Mouse (Mus musculus): ENCODE measurements around the gene Rhox2f. TPM values are rescaled to one million over a fixed set of nuclear protein-coding genes. Genes with fewer than 3 reads are reported as not detected.
"Not testable (repeated sequence)": the region's sequence is repeated elsewhere in the genome, so short reads cannot be mapped to it uniquely, and the experiment has no call there.

The Rhox2f gene
- polyA plus RNA-seq (2015; fragmentation: Nextera tagmentation; extraction: Ambion mirVana) = not detected in 2 replicates

DNA sequence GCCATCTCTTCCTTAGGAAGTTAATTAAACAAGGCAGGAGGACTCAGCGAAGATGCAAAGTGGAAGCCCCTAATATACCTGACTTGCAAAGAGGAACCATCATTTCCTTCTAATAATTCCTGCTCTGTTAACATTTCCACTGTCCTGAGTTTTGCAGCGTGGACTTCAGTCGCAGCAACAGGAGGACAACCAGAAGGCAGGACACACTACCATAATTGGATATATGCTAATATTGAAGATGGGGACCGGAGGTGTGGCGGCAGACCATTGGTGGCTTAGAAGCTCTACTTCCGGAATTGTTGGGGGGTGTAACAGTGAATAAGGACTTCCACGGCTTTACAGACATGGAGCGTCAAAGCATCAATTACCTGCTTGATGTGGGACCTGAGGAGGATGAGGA, at the start of gene Rhox2f:
Gene Rhox2f, plus strand, starts transcription at position 301 of the 400 bp plus-strand sequence.
- H3K27me3 ChIP-seq (ENCODE audit: insufficient read depth, low read length); H3K4me3 ChIP-seq (ENCODE audit: low read depth, low read length); H3K27ac ChIP-seq (ENCODE audit: low read depth); H3K4me2 ChIP-seq (ENCODE audit: low read depth, low read length); H3K4me1 ChIP-seq (ENCODE audit: insufficient read depth); H3K9ac ChIP-seq (replicated peaks); H3K36me3 ChIP-seq (replicated peaks; ENCODE audit: insufficient read depth, low read length); H3K9me3 ChIP-seq (ENCODE audit: low read length); DNase-seq; ATAC-seq: not testable (repeated sequence)
- WGBS (ENCODE audit: insufficient replicate concordance) = 88% methylated on average over 4 of the region's 8 CpGs

DNA sequence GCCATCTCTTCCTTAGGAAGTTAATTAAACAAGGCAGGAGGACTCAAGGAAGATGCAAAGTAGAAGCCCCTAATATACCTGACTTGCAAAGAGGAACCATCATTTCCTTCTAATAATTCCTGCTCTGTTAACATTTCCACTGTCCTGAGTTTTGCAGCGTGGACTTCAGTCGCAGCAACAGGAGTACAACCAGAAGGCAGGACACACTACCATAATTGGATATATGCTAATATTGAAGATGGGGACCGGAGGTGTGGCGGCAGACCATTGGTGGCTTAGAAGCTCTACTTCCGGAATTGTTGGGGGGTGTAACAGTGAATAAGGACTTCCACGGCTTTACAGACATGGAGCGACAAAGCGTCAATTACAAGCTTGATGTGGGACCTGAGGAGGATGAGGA, 41.1 kb upstream of the Rhox2f start, which contains the start of gene Rhox2e:
Gene Rhox2e, plus strand, starts transcription at position 301 of the 400 bp plus-strand sequence.
- H3K36me3 ChIP-seq (replicated peaks; ENCODE audit: insufficient read depth, low read length); H3K27ac ChIP-seq (ENCODE audit: low read depth); H3K4me2 ChIP-seq (ENCODE audit: low read depth, low read length); ATAC-seq; H3K4me3 ChIP-seq (ENCODE audit: low read depth, low read length); DNase-seq; H3K9me3 ChIP-seq (ENCODE audit: low read length); H3K4me1 ChIP-seq (ENCODE audit: insufficient read depth); H3K27me3 ChIP-seq (ENCODE audit: insufficient read depth, low read length); H3K9ac ChIP-seq (replicated peaks): not testable (repeated sequence)
- 69% methylated on average over 2 of the region's 8 CpGs for WGBS (ENCODE audit: insufficient replicate concordance)

DNA sequence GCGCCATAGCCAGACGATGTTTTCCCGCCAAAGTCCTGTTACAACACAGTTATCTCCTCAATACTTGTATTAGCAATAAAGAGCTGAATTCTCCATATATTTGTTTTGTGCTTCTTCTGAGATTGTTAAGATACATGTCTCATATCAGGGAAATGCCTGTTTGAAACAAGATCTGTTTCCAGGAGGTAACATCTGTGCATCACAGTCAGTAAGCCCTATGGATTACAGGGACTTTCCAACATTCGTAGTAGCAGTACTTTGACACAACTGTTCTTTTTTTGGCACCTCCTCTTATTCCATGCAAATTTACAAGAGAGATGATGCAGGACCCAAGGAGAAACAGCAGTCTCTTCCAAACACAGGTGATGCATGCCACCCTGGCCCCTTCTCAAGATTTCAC, 29.5 kb upstream of the Rhox2f start, which contains the start of gene Rhox3e:
Gene Rhox3e, plus strand, starts transcription at position 301 of the 400 bp plus-strand sequence.
- no CpG with 5 or more reads among the region's 4 CpGs for WGBS (ENCODE audit: insufficient replicate concordance)
- H3K9me3 ChIP-seq (ENCODE audit: low read length); ATAC-seq: not testable (repeated sequence)

DNA sequence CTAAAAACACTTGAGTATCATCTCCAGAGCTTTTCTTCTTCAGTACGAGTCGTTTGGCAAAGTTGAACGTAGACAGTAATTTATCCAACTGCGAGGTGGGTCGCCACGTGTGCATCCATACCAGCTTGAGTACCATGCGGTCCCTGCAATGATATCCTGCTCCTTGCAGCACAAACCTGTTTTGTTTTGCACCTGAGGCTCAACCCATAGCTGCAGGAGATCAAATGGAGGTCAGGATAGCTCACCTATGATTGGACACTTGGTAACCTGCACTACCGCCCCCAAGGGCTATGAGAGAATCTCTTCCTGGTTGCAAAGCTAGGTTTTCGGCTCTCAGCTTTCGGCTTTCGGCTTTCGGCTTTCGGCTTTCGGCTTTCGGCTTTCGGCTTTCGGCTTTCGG, 14.1 kb upstream of the Rhox2f start, which contains the start of gene Rhox4e:
Gene Rhox4e, plus strand, starts transcription at position 301 of the 400 bp plus-strand sequence.
- 87% methylated on average over 10 of the region's 18 CpGs for WGBS (ENCODE audit: insufficient replicate concordance)

More for the DNA sequence above, 29.5 kb upstream of the Rhox2f start, which contains the start of gene Rhox3e:
- H3K9ac ChIP-seq (replicated peaks); H3K27ac ChIP-seq (ENCODE audit: low read depth); H3K4me2 ChIP-seq (ENCODE audit: low read depth, low read length); H3K4me3 ChIP-seq (ENCODE audit: low read depth, low read length); H3K4me1 ChIP-seq (ENCODE audit: insufficient read depth); H3K27me3 ChIP-seq (ENCODE audit: insufficient read depth, low read length); H3K36me3 ChIP-seq (replicated peaks; ENCODE audit: insufficient read depth, low read length); DNase-seq: not testable (repeated sequence)

DNA sequence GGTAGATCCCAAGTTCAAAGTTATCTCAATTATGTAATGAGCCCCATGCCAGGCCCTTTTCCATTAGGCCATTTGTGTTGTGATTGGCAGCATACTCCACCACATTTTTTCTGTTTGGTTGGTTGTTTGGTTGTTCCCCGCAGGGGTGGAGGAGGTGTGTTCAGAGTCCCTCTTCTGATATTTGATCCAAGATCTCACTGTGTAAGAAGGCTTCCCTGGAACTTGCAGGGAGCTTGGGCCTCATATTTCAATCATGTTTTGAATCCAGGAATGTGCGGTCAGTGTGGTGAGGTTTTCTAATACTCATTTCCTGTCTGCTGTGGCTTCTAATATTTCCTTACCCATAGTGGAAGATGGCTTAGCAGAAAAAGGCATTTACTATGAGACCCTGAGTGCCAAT, 1.4 kb downstream of the Rhox2f start:
- not testable (repeated sequence) for H3K9me3 ChIP-seq (ENCODE audit: low read length); ATAC-seq; H3K9ac ChIP-seq (replicated peaks); H3K4me2 ChIP-seq (ENCODE audit: low read depth, low read length); DNase-seq; H3K27ac ChIP-seq (ENCODE audit: low read depth); H3K27me3 ChIP-seq (ENCODE audit: insufficient read depth, low read length); H3K4me1 ChIP-seq (ENCODE audit: insufficient read depth); H3K4me3 ChIP-seq (ENCODE audit: low read depth, low read length); H3K36me3 ChIP-seq (replicated peaks; ENCODE audit: insufficient read depth, low read length)
- WGBS (ENCODE audit: insufficient replicate concordance) = 54% methylated on average over 2 of the region's 2 CpGs

More for the DNA sequence above, 14.1 kb upstream of the Rhox2f start, which contains the start of gene Rhox4e:
- not testable (repeated sequence) for DNase-seq; H3K4me2 ChIP-seq (ENCODE audit: low read depth, low read length); H3K4me1 ChIP-seq (ENCODE audit: insufficient read depth); H3K9ac ChIP-seq (replicated peaks); H3K4me3 ChIP-seq (ENCODE audit: low read depth, low read length); ATAC-seq; H3K27me3 ChIP-seq (ENCODE audit: insufficient read depth, low read length); H3K36me3 ChIP-seq (replicated peaks; ENCODE audit: insufficient read depth, low read length); H3K27ac ChIP-seq (ENCODE audit: low read depth); H3K9me3 ChIP-seq (ENCODE audit: low read length)

DNA sequence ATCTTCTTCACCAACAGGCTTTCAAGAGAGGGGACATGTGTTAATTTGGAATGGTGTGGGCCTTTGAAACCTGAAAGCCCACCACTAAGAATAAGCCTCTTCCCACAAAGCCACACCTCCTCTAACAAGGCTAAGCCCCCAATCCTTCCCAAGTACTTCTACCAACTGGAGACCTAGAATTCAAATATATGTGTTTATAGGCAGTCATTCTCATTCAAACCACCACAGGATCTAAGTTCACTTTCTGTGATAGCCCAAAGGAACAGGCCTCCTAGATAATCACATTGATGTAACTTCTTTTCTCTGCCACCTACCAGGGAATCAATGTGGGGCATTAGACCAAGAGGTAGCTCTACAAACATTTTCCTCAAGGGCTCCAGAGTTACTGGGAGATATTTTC, 9.5 kb downstream of the Rhox2f start, which contains the start of gene Rhox3f:
Gene Rhox3f, plus strand, starts transcription at position 301 of the 400 bp plus-strand sequence.
- H3K27me3 ChIP-seq (ENCODE audit: insufficient read depth, low read length); H3K9me3 ChIP-seq (ENCODE audit: low read length); H3K4me1 ChIP-seq (ENCODE audit: insufficient read depth); H3K36me3 ChIP-seq (replicated peaks; ENCODE audit: insufficient read depth, low read length); DNase-seq; H3K4me2 ChIP-seq (ENCODE audit: low read depth, low read length); H3K4me3 ChIP-seq (ENCODE audit: low read depth, low read length); ATAC-seq; H3K27ac ChIP-seq (ENCODE audit: low read depth); H3K9ac ChIP-seq (replicated peaks): not testable (repeated sequence)

DNA sequence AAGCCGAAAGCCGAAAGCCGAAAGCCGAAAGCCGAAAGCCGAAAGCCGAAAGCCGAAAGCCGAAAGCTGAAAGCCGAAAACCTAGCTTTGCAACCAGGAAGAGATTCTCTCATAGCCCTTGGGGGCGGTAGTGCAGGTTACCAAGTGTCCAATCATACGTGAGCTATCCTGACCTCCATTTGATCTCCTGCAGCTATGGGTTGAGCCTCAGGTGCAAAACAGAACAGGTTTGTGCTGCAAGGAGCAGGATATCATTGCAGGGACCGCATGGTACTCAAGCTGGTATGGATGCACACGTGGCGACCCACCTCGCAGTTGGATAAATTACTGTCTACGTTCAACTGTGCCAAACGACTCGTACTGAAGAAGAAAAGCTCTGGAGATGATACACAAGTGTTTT, 36.4 kb downstream of the Rhox2f start, which contains the start of gene Rhox4f:
Gene Rhox4f, minus strand, starts transcription at position 101 of the 400 bp plus-strand sequence.
- WGBS (ENCODE audit: insufficient replicate concordance) = 87% methylated on average over 13 of the region's 19 CpGs
- not testable (repeated sequence) for DNase-seq; H3K9me3 ChIP-seq (ENCODE audit: low read length); ATAC-seq; H3K4me1 ChIP-seq (ENCODE audit: insufficient read depth); H3K27ac ChIP-seq (ENCODE audit: low read depth); H3K4me3 ChIP-seq (ENCODE audit: low read depth, low read length); H3K27me3 ChIP-seq (ENCODE audit: insufficient read depth, low read length); H3K9ac ChIP-seq (replicated peaks); H3K4me2 ChIP-seq (ENCODE audit: low read depth, low read length); H3K36me3 ChIP-seq (replicated peaks; ENCODE audit: insufficient read depth, low read length)

Other genes starting within 250 kb of the Rhox2f start
- gene Rhox3a2, start 191.4 kb upstream of the Rhox2f start, polyA plus RNA-seq (2015; fragmentation: Nextera tagmentation; extraction: Ambion mirVana) = not detected in 2 replicates
- not detected in 2 replicates for gene Rhox4a2, start 180.6 kb upstream of the Rhox2f start, polyA plus RNA-seq (2015; fragmentation: Nextera tagmentation; extraction: Ambion mirVana)
- gene Rhox2b, start 159.3 kb upstream of the Rhox2f start, polyA plus RNA-seq (2015; fragmentation: Nextera tagmentation; extraction: Ambion mirVana) = not detected in 2 replicates
- not detected in 2 replicates for gene Rhox4b, start 138.9 kb upstream of the Rhox2f start, polyA plus RNA-seq (2015; fragmentation: Nextera tagmentation; extraction: Ambion mirVana)
- not detected in 2 replicates for gene Rhox2c, start 117.7 kb upstream of the Rhox2f start, polyA plus RNA-seq (2015; fragmentation: Nextera tagmentation; extraction: Ambion mirVana)
- gene Rhox3c, start 112.8 kb upstream of the Rhox2f start, polyA plus RNA-seq (2015; fragmentation: Nextera tagmentation; extraction: Ambion mirVana) = not detected in 2 replicates
- not detected in 2 replicates for gene Rhox4c, start 91.1 kb upstream of the Rhox2f start, polyA plus RNA-seq (2015; fragmentation: Nextera tagmentation; extraction: Ambion mirVana)
- gene Rhox2d, start 78.0 kb upstream of the Rhox2f start, polyA plus RNA-seq (2015; fragmentation: Nextera tagmentation; extraction: Ambion mirVana) = not detected in 2 replicates
- not detected in 2 replicates for gene Rhox4d, start 57.0 kb upstream of the Rhox2f start, polyA plus RNA-seq (2015; fragmentation: Nextera tagmentation; extraction: Ambion mirVana)
- gene Rhox2e, start 41.0 kb upstream of the Rhox2f start, polyA plus RNA-seq (2015; fragmentation: Nextera tagmentation; extraction: Ambion mirVana) = not detected in 2 replicates
- not detected in 2 replicates for gene Rhox3e, start 29.4 kb upstream of the Rhox2f start, polyA plus RNA-seq (2015; fragmentation: Nextera tagmentation; extraction: Ambion mirVana)
- not detected in 2 replicates for gene Rhox4e, start 14.0 kb upstream of the Rhox2f start, polyA plus RNA-seq (2015; fragmentation: Nextera tagmentation; extraction: Ambion mirVana)
- gene Rhox3f, start 9.6 kb downstream of the Rhox2f start, polyA plus RNA-seq (2015; fragmentation: Nextera tagmentation; extraction: Ambion mirVana) = not detected in 2 replicates
- not detected in 2 replicates for gene Rhox4f, start 36.3 kb downstream of the Rhox2f start, polyA plus RNA-seq (2015; fragmentation: Nextera tagmentation; extraction: Ambion mirVana)
- not detected in 2 replicates for gene Rhox3g, start 57.2 kb downstream of the Rhox2f start, polyA plus RNA-seq (2015; fragmentation: Nextera tagmentation; extraction: Ambion mirVana)
- gene Rhox2g, start 72.1 kb downstream of the Rhox2f start, polyA plus RNA-seq (2015; fragmentation: Nextera tagmentation; extraction: Ambion mirVana) = not detected in 2 replicates
- not detected in 2 replicates for gene Rhox4g, start 79.9 kb downstream of the Rhox2f start, polyA plus RNA-seq (2015; fragmentation: Nextera tagmentation; extraction: Ambion mirVana)
- not detected in 2 replicates for gene Rhox3h, start 97.4 kb downstream of the Rhox2f start, polyA plus RNA-seq (2015; fragmentation: Nextera tagmentation; extraction: Ambion mirVana)
- gene Rhox2h, start 101.9 kb downstream of the Rhox2f start, polyA plus RNA-seq (2015; fragmentation: Nextera tagmentation; extraction: Ambion mirVana) = not detected in 2 replicates
- gene Rhox5, start 233.4 kb downstream of the Rhox2f start, polyA plus RNA-seq (2015; fragmentation: Nextera tagmentation; extraction: Ambion mirVana) = 1.3 and 1.4 TPM in 2 replicates